Mouse (Mus musculus) limb, embryonic 14.5 days (tissue): ENCODE data around the gene Agr2. TPM values are rescaled to one million over a fixed set of nuclear protein-coding genes. Genes with fewer than 3 reads are reported as not detected.

ENCODE experiments used
- ATAC-seq: fragments of 200-750 bp; cut with Nextera tagmentation; 2 replicates; pipeline ENCODE4 v1.8.0; 2017; ENCODE audit warnings: low read depth, moderate number of reproducible peaks, moderate TSS enrichment; ENCODE audit not compliant: low FRiP score
- DNase-seq: peaks from one replicate; pipeline ENCODE4 v3.0.0-alpha.2; 2015; ENCODE audit warnings: low spot score
- H3K27ac ChIP-seq: fragments of 300-500 bp; sonication (generic); replicated peaks from 2 replicates; pipeline ENCODE4 v1.5.1; 2014; ENCODE audit warnings: low read depth, mild to moderate bottlenecking, low read length, moderate library complexity, mixed read lengths
- H3K27me3 ChIP-seq: fragments of 300-500 bp; sonication (generic); 2 replicates; pipeline ENCODE4 v1.6.1; 2014; ENCODE audit warnings: low read length, mixed read lengths; ENCODE audit not compliant: control insufficient read depth, insufficient read depth
- H3K36me3 ChIP-seq: fragments of 300-500 bp; sonication (generic); 2 replicates; pipeline ENCODE4 v1.6.1; 2014; ENCODE audit warnings: mild to moderate bottlenecking, low read length, moderate library complexity, mixed read lengths; ENCODE audit not compliant: control insufficient read depth, insufficient read depth
- H3K4me1 ChIP-seq: fragments of 300-500 bp; sonication (generic); 2 replicates; pipeline ENCODE4 v1.6.1; 2014; ENCODE audit warnings: antibody characterized with exemption, low read length, mixed read lengths; ENCODE audit not compliant: control insufficient read depth, insufficient read depth
- H3K4me2 ChIP-seq: fragments of 300-500 bp; sonication (generic); replicated peaks from 2 replicates; pipeline ENCODE4 v1.6.1; 2014; ENCODE audit warnings: low read depth, mild to moderate bottlenecking, low read length, moderate library complexity; ENCODE audit not compliant: severe bottlenecking
- H3K4me3 ChIP-seq: fragments of 300-500 bp; sonication (generic); replicated peaks from 2 replicates; pipeline ENCODE4 v1.5.1; 2014; ENCODE audit warnings: low read length
- H3K9ac ChIP-seq: fragments of 300-500 bp; sonication (generic); 2 replicates; pipeline ENCODE4 v1.6.1; 2014; ENCODE audit warnings: mild to moderate bottlenecking, low read depth, low read length, moderate library complexity; ENCODE audit not compliant: severe bottlenecking
- H3K9me3 ChIP-seq: fragments of 300-500 bp; sonication (generic); 2 replicates; pipeline ENCODE4 v1.6.1; 2016; ENCODE audit warnings: low read length; ENCODE audit not compliant: control insufficient read depth
- POLR2A ChIP-seq: fragments of 200-500 bp; IDR thresholded peaks from 2 replicates; pipeline ENCODE4 v1.8.0; 2012; ENCODE audit warnings: inconsistent platforms, mild to moderate bottlenecking, moderate library complexity, borderline replicate concordance; ENCODE audit not compliant: insufficient read depth, insufficient read length; ENCODE audit errors: extremely low read depth
- WGBS: fragments of 180-500 bp; shearing (Covaris S2); extraction: QIAGEN DNeasy Blood & Tissue Kit; methylation state at CpG from one replicate; pipeline ENCODE4 v1.1.7; 2014; 5-methylcytosine and 5-hydroxymethylcytosine counted together
- polyA plus RNA-seq, 2 experiments: library from polyadenylated mRNA; depleted of rRNA in 1 of 2; stranded (reverse) in 1 of 2; unstranded in 1 of 2; fragments of >200 nt; fragmentation: Nextera tagmentation in 1 of 2; extraction: Ambion mirVana in 1 of 2; gene quantifications; 2 replicates each; pipeline versions ENCODE4 v1.2.1 to v1.2.3; 2012 to 2014

Gene Agr2
- polyA plus RNA-seq, 2 experiments, result 0.33 to 0.38 TPM

DNA sequence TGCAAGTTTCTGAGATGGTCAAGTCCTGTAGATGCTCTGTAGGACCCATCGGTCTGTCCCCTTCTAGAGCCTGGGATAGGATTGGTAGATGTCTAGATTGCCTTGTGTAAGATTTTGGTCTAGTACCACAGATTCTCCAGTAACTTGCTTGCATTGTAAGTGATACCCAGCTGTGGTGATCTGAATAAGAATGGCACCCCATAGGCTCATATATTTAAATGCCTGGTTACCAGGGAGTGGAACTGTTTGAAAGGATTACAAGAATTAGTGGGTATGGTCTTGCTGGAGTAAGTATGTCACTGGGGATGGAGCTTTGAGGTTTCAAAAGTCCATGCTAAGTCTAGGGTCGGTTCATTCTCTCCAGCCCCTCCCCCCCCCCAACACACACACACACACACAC is 28.0 kb downstream of the Agr2 start:
- Histone ChIP-seq H3K9me3 (no peaks in the 10 kb centered on the region), H3K4me2 (no peak overlapping the region), H3K9ac (no peak overlapping the region), H3K27me3 (no peaks in the 10 kb centered on the region), H3K4me3 (no peak overlapping the region), H3K4me1 (no peaks in the 10 kb centered on the region), H3K27ac (no peak overlapping the region), H3K36me3 (0 out of 2 replicates have a peak, but pooled peaks cover under 1% of the 10 kb centered on the region)
- 100% methylated on average over 2 of the region's 2 CpGs for WGBS
- no peak for DNase-seq
- no peak for ATAC-seq
- no peak for TF ChIP-seq POLR2A

DNA sequence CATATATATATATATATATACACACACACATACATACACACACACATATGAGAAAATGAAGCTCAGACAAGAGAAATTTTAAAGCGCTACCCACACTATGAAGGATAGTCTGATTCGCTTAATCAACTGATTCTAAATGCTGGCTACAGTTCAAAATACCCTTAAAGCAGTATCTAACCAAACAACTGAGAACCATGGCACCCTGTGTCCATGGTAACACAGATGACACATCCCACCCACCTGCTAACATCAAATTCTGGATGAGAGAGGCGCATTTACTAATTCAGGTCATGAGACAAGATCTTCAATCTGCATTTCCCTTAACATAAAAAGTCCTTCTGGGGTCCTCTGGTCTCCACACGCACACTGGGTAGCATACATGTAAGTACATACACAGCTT is 33.4 kb downstream of the Agr2 start:
- ATAC-seq (no peak), DNase-seq (no peak)
- H3K4me1 ChIP-seq, result no peaks in the 10 kb centered on the region
- H3K9me3 ChIP-seq, result no peaks in the 10 kb centered on the region
- H3K36me3 ChIP-seq, result no peaks in the 10 kb centered on the region
- H3K9ac ChIP-seq, result no peak overlapping the region
- 95% methylated on average over 4 of the region's 4 CpGs for WGBS
- TF ChIP-seq POLR2A, result no peak
- H3K27ac ChIP-seq, result no peak overlapping the region
- no peak overlapping the region for H3K4me2 ChIP-seq
- no peak overlapping the region for H3K4me3 ChIP-seq
- no peaks in the 10 kb centered on the region for H3K27me3 ChIP-seq

- H3K27ac ChIP-seq, result no peak overlapping the region
- no peaks in the 10 kb centered on the region for H3K9me3 ChIP-seq
- H3K27me3 ChIP-seq, result no peaks in the 10 kb centered on the region
- 84% methylated on average over 2 of the region's 2 CpGs for WGBS
- no peak overlapping the region for H3K4me2 ChIP-seq
- no peak overlapping the region for H3K4me3 ChIP-seq
- ATAC-seq (no peak), DNase-seq (no peak)
- no peaks in the 10 kb centered on the region for H3K4me1 ChIP-seq
- H3K9ac ChIP-seq, result no peak overlapping the region
- no peak for TF ChIP-seq POLR2A
- H3K36me3 ChIP-seq, result no peaks in the 10 kb centered on the region
These were observed 34.5 kb downstream of the Agr2 start for GRCm38 (mm10) chr12:36027171-36027570.

GRCm38 (mm10) chr12:36028968-36029645 is 36.4 kb downstream of the Agr2 start:
- ATAC-seq, result no peak

GRCm38 (mm10) chr12:36029687-36030086 is 37.0 kb downstream of the Agr2 start:
- TF ChIP-seq POLR2A, result no peak
- H3K9me3 ChIP-seq, result no peaks in the 10 kb centered on the region
- no peak overlapping the region for H3K27ac ChIP-seq
- DNase-seq (no peak), ATAC-seq (no peak)
- H3K4me2 ChIP-seq, result no peak overlapping the region
- H3K27me3 ChIP-seq, result no peaks in the 10 kb centered on the region
- H3K4me1 ChIP-seq, result no peaks in the 10 kb centered on the region
- no peak overlapping the region for H3K4me3 ChIP-seq
- no peak overlapping the region for H3K9ac ChIP-seq
- H3K36me3 ChIP-seq, result no peaks in the 10 kb centered on the region
- WGBS, result 74% methylated on average over 4 of the region's 6 CpGs

More at GRCm38 (mm10) chr12:36028968-36029645, 36.4 kb downstream of the Agr2 start:
- Histone ChIP-seq H3K4me3 (no peak overlapping the region), H3K4me1 (no peaks in the 10 kb centered on the region), H3K27me3 (no peaks in the 10 kb centered on the region), H3K36me3 (no peaks in the 10 kb centered on the region), H3K4me2 (no peak overlapping the region), H3K27ac (no peak overlapping the region), H3K9me3 (no peaks in the 10 kb centered on the region), H3K9ac (no peak overlapping the region)
- no peak for DNase-seq
- no peak for TF ChIP-seq POLR2A
- WGBS, result 55% methylated on average over 5 of the region's 5 CpGs
